8 mouse cellular contexts compared by ENCODE assay signal in genomic region chr15:103170316-103170679, GRCm38 (mm10). TPM values are rescaled to one million over a fixed set of nuclear protein-coding genes. Genes with fewer than 3 reads are reported as not detected.
DNase-seq lines count a peak whose midpoint lies in the region; ATAC-seq and TF ChIP-seq lines count a peak whose summit lies in the region.

No protein-coding gene starts in this region.

- WGBS in kidney, embryonic 15.5 days: 15% methylated on average over 15 of the region's 16 CpGs
- WGBS in embryonic facial prominence, embryonic 10.5 days: 5% methylated on average over 16 of the region's 16 CpGs
- 3% methylated on average over 12 of the region's 16 CpGs for WGBS in hindbrain, postnatal 0 days
- WGBS in midbrain, postnatal 0 days: 7% methylated on average over 12 of the region's 16 CpGs

- H3K4me2 ChIP-seq in kidney, embryonic 15.5 days: peak overlapping the region; percentile 94
- peak overlapping the region; percentile 92 for H3K4me2 ChIP-seq in hindbrain, postnatal 0 days (ENCODE audit: low read depth, low read length)
- H3K4me2 ChIP-seq in midbrain, postnatal 0 days (ENCODE audit: low read depth, low read length, poor library complexity, severe bottlenecking): peak overlapping the region; percentile 92

- H3K36me3 ChIP-seq in kidney, embryonic 15.5 days: no peaks in the 10 kb centered on the region
- H3K36me3 ChIP-seq in embryonic facial prominence, embryonic 10.5 days (replicated peaks): no peaks in the 10 kb centered on the region
- H3K36me3 ChIP-seq in hindbrain, postnatal 0 days (ENCODE audit: insufficient read depth, low read length): no peaks in the 10 kb centered on the region
- no peaks in the 10 kb centered on the region for H3K36me3 ChIP-seq in midbrain, postnatal 0 days (ENCODE audit: insufficient read depth, low read length)

- H3K9me3 ChIP-seq in kidney, embryonic 15.5 days (replicated peaks): no peaks in the 10 kb centered on the region
- H3K9me3 ChIP-seq in embryonic facial prominence, embryonic 10.5 days: no peaks in the 10 kb centered on the region
- no peaks in the 10 kb centered on the region for H3K9me3 ChIP-seq in hindbrain, postnatal 0 days (ENCODE audit: low read length)
- no peaks in the 10 kb centered on the region for H3K9me3 ChIP-seq in midbrain, postnatal 0 days (ENCODE audit: low read length)

- DNase-seq in kidney, postnatal 36 days: no peak
- no peak for DNase-seq in embryonic facial prominence, embryonic 10.5 days (ENCODE audit: low spot score)
- no peak for DNase-seq in hindbrain, postnatal 0 days (ENCODE audit: low spot score)
- DNase-seq in midbrain, postnatal 0 days (ENCODE audit: low spot score): no peak
- DNase-seq in cerebellum, postnatal 14 days: no peak
- no peak for DNase-seq in layer of hippocampus, postnatal 25 days (ENCODE audit: extremely low spot score in 1 of 2, low spot score in 1 of 2)
- no peak for DNase-seq in layer of hippocampus, adult 11-12 months (ENCODE audit: low spot score)

- TF ChIP-seq CTCF in hindbrain, postnatal 0 days (IDR thresholded peaks at IDR 0.05; ENCODE audit: low read depth): no peak
- no peak for TF ChIP-seq CTCF in midbrain, postnatal 0 days (IDR thresholded peaks at IDR 0.05)

- H3K4me3 ChIP-seq in kidney, embryonic 15.5 days (replicated peaks): peak overlapping the region; percentile 54
- peak overlapping the region; percentile 61 for H3K4me3 ChIP-seq in embryonic facial prominence, embryonic 10.5 days
- peak overlapping the region; percentile 47; the same call in 1 of the 2 replicates for H3K4me3 ChIP-seq in hindbrain, postnatal 0 days (ENCODE audit: low read length)
- peak overlapping the region; percentile 49 for H3K4me3 ChIP-seq in midbrain, postnatal 0 days (ENCODE audit: low read depth, low read length)

- peaks cover 98% of the 10 kb centered on the region for H3K27me3 ChIP-seq in kidney, embryonic 15.5 days
- H3K27me3 ChIP-seq in embryonic facial prominence, embryonic 10.5 days (replicated peaks; ENCODE audit: low read depth, poor library complexity, severe bottlenecking): peaks cover 100% of the 10 kb centered on the region
- peaks cover 48% of the 10 kb centered on the region for H3K27me3 ChIP-seq in hindbrain, postnatal 0 days (ENCODE audit: insufficient read depth, low read length)
- peaks cover 57% of the 10 kb centered on the region for H3K27me3 ChIP-seq in midbrain, postnatal 0 days (ENCODE audit: insufficient read depth, low read length)

- ATAC-seq in kidney, embryonic 15.5 days (replicated peaks; ENCODE audit: low FRiP score): no peak
- ATAC-seq in hindbrain, postnatal 0 days: no peak
- no peak for ATAC-seq in midbrain, postnatal 0 days (ENCODE audit: low FRiP score)

- H3K27ac ChIP-seq in kidney, embryonic 15.5 days: peak overlapping the region; percentile 82
- H3K27ac ChIP-seq in embryonic facial prominence, embryonic 10.5 days (replicated peaks): peak overlapping the region; percentile 62; the same call in 1 of the 2 replicates
- H3K27ac ChIP-seq in hindbrain, postnatal 0 days: no peak overlapping the region
- H3K27ac ChIP-seq in midbrain, postnatal 0 days (ENCODE audit: low read depth, low read length): no peak overlapping the region

- peak overlapping the region; percentile 52; the same call in 1 of the 2 replicates for H3K9ac ChIP-seq in kidney, embryonic 15.5 days
- H3K9ac ChIP-seq in hindbrain, postnatal 0 days (replicated peaks; ENCODE audit: low read length): 0 out of 2 replicates have a peak overlapping the region, but pooled peaks have one; percentile 2
- 0 out of 2 replicates have a peak overlapping the region, but pooled peaks have one; percentile 33 for H3K9ac ChIP-seq in midbrain, postnatal 0 days (replicated peaks; ENCODE audit: low read length, poor library complexity, severe bottlenecking)

- peaks cover 67% of the 10 kb centered on the region for H3K4me1 ChIP-seq in kidney, embryonic 15.5 days
- H3K4me1 ChIP-seq in embryonic facial prominence, embryonic 10.5 days: peaks cover 48% of the 10 kb centered on the region
- H3K4me1 ChIP-seq in hindbrain, postnatal 0 days (ENCODE audit: insufficient read depth, low read length): no peaks in the 10 kb centered on the region
- peaks cover 4% of the 10 kb centered on the region; the same call in 1 of the 2 replicates for H3K4me1 ChIP-seq in midbrain, postnatal 0 days (ENCODE audit: insufficient read depth, low read length)

RNA-seq across cellular contexts. Expression of gene Smug1, which starts 3.4 kb away (rescaled TPM):
- 17.7 and 18.0 TPM in 2 replicates for polyA plus RNA-seq in kidney, embryonic 15.5 days (2015; fragmentation: Nextera tagmentation; extraction: Ambion mirVana)
- 15.7 and 19.6 TPM in 2 replicates for polyA plus RNA-seq in embryonic facial prominence, embryonic 10.5 days (2016; fragmentation: Nextera tagmentation; extraction: Ambion mirVana)
- total RNA-seq in hindbrain, postnatal 0 days (2014; rRNA removed): 22.7 and 40.1 TPM in 2 replicates
- polyA plus RNA-seq in hindbrain, postnatal 0 days (2015; fragmentation: Nextera tagmentation; extraction: Ambion mirVana): 11.9 and 13.2 TPM in 2 replicates
- total RNA-seq in midbrain, postnatal 0 days (2014; rRNA removed): 33.2 and 42.9 TPM in 2 replicates
- 13.6 and 14.1 TPM in 2 replicates for polyA plus RNA-seq in midbrain, postnatal 0 days (2015; fragmentation: Nextera tagmentation; extraction: Ambion mirVana)
- 10 to 100 TPM; 17.4 to 20.2 TPM for total RNA-seq in layer of hippocampus, postnatal 25 days (2021)

Comparison
In these comparisons a context has a peak if more than half of its experiments do, and no peak if none do; other contexts are left out.
1. H3K27ac ChIP-seq: peak in kidney, embryonic 15.5 days (single experiment) and embryonic facial prominence, embryonic 10.5 days (single experiment); none in hindbrain, postnatal 0 days (single experiment) and midbrain, postnatal 0 days (single experiment).
2. H3K9ac ChIP-seq: peak in every context shown above with its lines; median percentile 52 in kidney, embryonic 15.5 days; 33 in midbrain, postnatal 0 days; 2 in hindbrain, postnatal 0 days.
3. Peak in every context shown above with its lines, with median percentiles within 50 percentile points of each other: H3K4me2 ChIP-seq and H3K4me3 ChIP-seq.